Mouse (Mus musculus): ENCODE measurements at regions not wholly inside any gene's neighbourhood (a gene's known extent, or its start where the extent isn't known, plus 50 kb on each side); places are given as distances from the start of the nearest gene placed in this dataset.

GRCm38 (mm10) chr3:38282891-38283290, 201.8 kb downstream of the Ankrd50 start:
- TF ChIP-seq CTCF (IDR thresholded peaks at IDR 0.05; ENCODE audit: insufficient read depth, low read depth, low read length) (no peak), POLR2A (IDR thresholded peaks at IDR 0.05; ENCODE audit: insufficient read depth, low read depth, low read length) (no peak)
